Mouse (Mus musculus) erythroblast, adult 5-6 weeks (primary cell): ENCODE results near the gene BC030870. TPM values are rescaled to one million over a fixed set of nuclear protein-coding genes. Genes with fewer than 3 reads are reported as not detected.
"Not testable (repeated sequence)": the region's sequence is repeated elsewhere in the genome, so short reads cannot be mapped to it uniquely, and the experiment has no call there.

ENCODE experiments used
- ATAC-seq: replicated peaks from 2 replicates; pipeline ENCODE4 v1.8.0; 2016; ENCODE audit warnings: moderate number of reproducible peaks, mild to moderate bottlenecking, moderate TSS enrichment, inconsistent platforms; ENCODE audit not compliant: poor library complexity, low FRiP score, severe bottlenecking
- total RNA-seq, 2 experiments: library from RNA; stranded (forward) in 1 of 2; stranded (reverse) in 1 of 2; fragments of 150-400 nt in 1 of 2; fragments of 200-764, 138-1000 nt in 1 of 2; gene quantifications; 2 replicates each; pipeline versions ENCODE4 v1.2.3 to v1.2.4; 2015 to 2017; ENCODE audit warnings: low replicate concordance in 2 of 2

BC030870 gene
- total RNA-seq (2015; ENCODE audit: low replicate concordance) (not detected in 2 replicates), total RNA-seq (2017; ENCODE audit: low replicate concordance) (not detected in 2 replicates)

GRCm38 (mm10) chr8:65129199-65129788 lies at the start of gene BC030870:
BC030870 (minus strand) TSS chr8:65129563.
- no peak for ATAC-seq

GRCm38 (mm10) chr8:65174746-65175476 lies 45.5 kb upstream of the BC030870 start:
- ATAC-seq: no peak

- no peak for ATAC-seq
Observed at GRCm38 (mm10) chr8:65169184-65169583, 39.8 kb upstream of the BC030870 start.

GRCm38 (mm10) chr8:65160676-65161075 lies 31.3 kb upstream of the BC030870 start:
- ATAC-seq: not testable (repeated sequence)

GRCm38 (mm10) chr8:65159096-65159748 lies 29.9 kb upstream of the BC030870 start:
- ATAC-seq: no peak

- no peak for ATAC-seq
Observed at GRCm38 (mm10) chr8:65157901-65158300, 28.5 kb upstream of the BC030870 start.

GRCm38 (mm10) chr8:65138830-65139466 lies 9.6 kb upstream of the BC030870 start:
- ATAC-seq: no peak

- no peak for ATAC-seq
Observed at GRCm38 (mm10) chr8:65126454-65126853, 2.9 kb downstream of the BC030870 start.

DNA sequence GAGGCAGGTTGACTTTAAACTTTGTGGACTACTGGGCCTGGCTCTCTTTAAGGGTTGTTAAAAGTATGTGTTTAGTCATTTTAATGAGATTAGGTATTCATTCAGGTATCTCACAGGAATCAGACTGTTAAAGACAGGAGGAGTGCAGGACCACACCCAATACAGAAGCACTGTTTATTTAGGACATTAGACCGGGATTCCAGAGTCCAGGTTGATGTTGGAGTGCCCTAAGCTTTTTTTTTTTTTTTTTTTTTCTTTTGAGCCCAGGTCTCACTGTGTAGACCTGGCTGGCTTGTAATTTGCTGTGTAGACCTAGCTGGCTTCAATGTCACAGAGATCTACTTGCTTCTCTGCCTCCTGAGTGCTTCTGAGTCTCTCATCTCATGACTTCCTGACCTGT lies 3.3 kb downstream of the BC030870 start:
- ATAC-seq: no peak

DNA sequence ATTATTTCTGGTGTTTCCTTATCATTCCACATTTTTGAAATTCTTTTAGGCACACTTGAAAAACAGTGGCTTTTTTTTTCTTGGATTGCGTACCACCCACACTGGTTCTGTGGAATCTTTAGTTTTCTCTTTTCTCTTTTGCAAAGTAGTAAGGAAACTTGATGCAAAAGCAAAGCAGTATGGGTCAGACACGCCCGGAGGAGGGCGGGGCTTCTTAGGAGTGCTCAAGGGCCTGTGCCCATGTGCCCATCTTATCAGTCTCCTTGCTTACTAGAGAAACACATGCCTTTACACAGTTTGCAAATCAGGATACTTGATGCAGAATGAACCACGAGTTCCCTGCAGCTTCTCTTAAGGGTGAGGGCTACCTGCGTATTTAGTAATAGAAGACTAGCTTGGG lies 17.3 kb downstream of the BC030870 start:
- no peak for ATAC-seq

GRCm38 (mm10) chr8:65110285-65110691 lies 19.1 kb downstream of the BC030870 start:
- no peak for ATAC-seq

- no peak for ATAC-seq
Observed at GRCm38 (mm10) chr8:65108936-65109335, 20.4 kb downstream of the BC030870 start.

DNA sequence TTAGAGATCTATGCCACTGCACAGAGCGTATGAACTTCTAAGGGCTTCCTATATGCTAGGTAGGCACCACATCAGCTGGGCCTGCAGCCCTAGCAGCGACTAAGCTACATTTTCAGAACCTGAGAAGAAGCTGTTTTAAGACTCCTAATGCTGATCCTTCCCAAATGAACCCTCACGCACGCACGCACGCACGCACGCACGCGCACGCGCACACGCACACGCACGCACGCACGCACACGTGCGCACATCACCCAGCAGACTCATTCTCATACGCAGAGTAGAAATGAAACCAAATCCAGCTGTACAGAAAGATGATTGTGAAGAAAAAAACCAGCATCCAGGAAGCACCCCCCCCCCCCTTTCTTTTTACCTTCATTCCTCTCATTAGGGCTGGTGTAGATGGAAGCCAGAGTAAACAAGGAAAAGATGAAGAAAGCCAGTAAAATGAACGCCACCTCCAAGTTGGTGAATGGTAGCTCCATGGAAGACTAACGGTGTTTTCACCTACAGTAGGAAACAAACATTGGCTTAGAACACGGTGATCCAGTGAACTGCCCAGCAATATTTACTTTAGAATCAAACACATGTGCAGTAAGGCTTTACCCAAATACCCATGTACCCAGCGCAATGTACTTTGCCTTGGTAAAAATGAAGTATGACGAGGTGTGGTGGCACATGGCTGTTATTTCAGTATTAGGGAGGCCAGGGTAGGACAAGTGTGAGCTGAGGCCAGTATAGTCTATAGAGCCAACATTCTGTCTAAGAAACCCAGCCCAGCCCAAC lies 21.2 kb downstream of the BC030870 start:
- no peak for ATAC-seq

GRCm38 (mm10) chr8:65104041-65104440 lies 25.3 kb downstream of the BC030870 start:
- no peak for ATAC-seq

GRCm38 (mm10) chr8:65103632-65104031 lies 25.7 kb downstream of the BC030870 start:
- no peak for ATAC-seq

GRCm38 (mm10) chr8:65099735-65100134 lies 29.6 kb downstream of the BC030870 start:
- no peak for ATAC-seq

GRCm38 (mm10) chr8:65097760-65098415 lies 31.5 kb downstream of the BC030870 start:
- ATAC-seq: no peak

- no peak for ATAC-seq
Observed at GRCm38 (mm10) chr8:65089781-65090180, 39.6 kb downstream of the BC030870 start.

DNA sequence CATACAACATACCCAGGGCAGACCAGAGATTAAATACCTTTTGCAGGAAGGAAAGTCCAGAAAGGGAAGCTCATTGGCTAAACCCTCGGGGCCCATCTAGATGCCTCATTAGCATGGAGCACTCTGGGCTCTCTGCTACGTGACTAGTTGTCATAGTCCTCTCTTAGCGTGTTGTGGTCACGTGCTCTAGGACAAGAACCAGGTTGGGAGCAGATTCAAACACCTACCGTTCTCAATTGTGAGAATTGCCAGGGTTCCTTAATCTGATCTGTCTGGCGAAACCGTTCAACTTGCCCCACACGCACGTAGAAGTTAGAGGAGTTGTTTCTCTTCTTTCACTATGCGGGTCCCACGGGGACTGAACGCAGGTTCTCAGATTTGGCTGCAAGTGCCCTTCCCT lies 41.2 kb downstream of the BC030870 start:
- no peak for ATAC-seq
